Mouse (Mus musculus) kidney, adult 2 months (tissue): Measurements from ENCODE around the gene Rasl10b. TPM values are rescaled to one million over a fixed set of nuclear protein-coding genes. Genes with fewer than 3 reads are reported as not detected.

Experiments
- DNase-seq: peaks from one replicate; pipeline ENCODE4 v3.0.0; 2021
- H3K27ac ChIP-seq: fragments of 200-500 bp; 2 replicates; pipeline ENCODE4 v1.5.1; 2012; ENCODE audit warnings: low read depth, low read length, control low read depth, inconsistent platforms; ENCODE audit not compliant: insufficient read depth
- H3K27me3 ChIP-seq: fragments of 200-500 bp; replicated peaks from 2 replicates; pipeline ENCODE4 v1.6.1; 2012; ENCODE audit warnings: mild to moderate bottlenecking, moderate library complexity, low read length, inconsistent platforms; ENCODE audit not compliant: control insufficient read depth, insufficient read depth
- H3K36me3 ChIP-seq: fragments of 200-500 bp; 2 replicates; pipeline ENCODE4 v1.6.1; 2012; ENCODE audit warnings: mild to moderate bottlenecking, moderate library complexity, low read length, inconsistent platforms; ENCODE audit not compliant: control insufficient read depth, insufficient read depth
- H3K4me1 ChIP-seq: fragments of 200-500 bp; 2 replicates; pipeline ENCODE4 v1.6.1; 2011; ENCODE audit warnings: low read length; ENCODE audit not compliant: control insufficient read depth, insufficient read depth
- H3K4me3 ChIP-seq: fragments of 200-500 bp; 2 replicates; pipeline ENCODE4 v1.5.1; 2011; ENCODE audit warnings: mild to moderate bottlenecking, low read depth, low read length, control low read depth; ENCODE audit not compliant: insufficient read depth
- CTCF ChIP-seq: fragments of 200-500 bp; conservative IDR thresholded peaks from 2 replicates; pipeline ENCODE4 v1.5.1; 2011; ENCODE audit warnings: low read depth, mild to moderate bottlenecking, control low read depth, low read length, moderate library complexity, mixed read lengths; ENCODE audit not compliant: insufficient read depth, insufficient read length
- POLR2A ChIP-seq: fragments of 200-500 bp; IDR thresholded peaks from one replicate; pipeline ENCODE4 v1.6.1; 2011; ENCODE audit warnings: low read depth, low read length, control low read depth
- WGBS: fragments of 180-500 bp; shearing (Covaris S2); methylation state at CpG from one replicate; pipeline ENCODE4 v1.1.7; 2018; 5-methylcytosine and 5-hydroxymethylcytosine counted together
- polyA plus RNA-seq: library from polyadenylated mRNA; depleted of rRNA; stranded (reverse); fragments of >200 nt; gene quantifications from 2 replicates; pipeline ENCODE4 v1.2.3, GENCODE M21; 2012; rRNA removed

Rasl10b gene
- polyA plus RNA-seq, 1 experiment: 1.4 TPM

DNA sequence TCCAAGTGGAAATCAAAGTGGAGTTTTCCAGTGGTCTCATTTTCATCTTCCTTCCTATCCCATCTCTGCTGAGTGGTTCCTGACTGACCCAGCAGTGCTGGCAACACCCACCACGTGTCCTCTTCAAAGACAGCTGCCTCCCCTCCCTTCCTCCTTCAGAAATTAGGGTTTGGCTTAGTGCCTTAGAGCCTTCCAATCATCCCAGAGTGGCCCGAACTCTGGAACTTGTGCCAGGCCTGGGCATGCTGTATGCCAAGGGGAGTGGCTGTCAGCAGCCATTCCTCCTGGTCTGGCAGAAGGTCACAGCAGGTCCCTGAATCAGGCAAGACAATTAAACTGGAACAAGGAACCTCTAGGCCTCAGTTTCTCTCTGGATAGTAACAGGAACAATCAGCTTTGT, 57.0 kb downstream of the Rasl10b start:
- TF ChIP-seq CTCF (no peak), POLR2A (no peak)
- Histone ChIP-seq H3K27ac (peak overlapping the region; percentile 62; the same call in 1 of the 2 replicates), H3K27me3 (no peaks in the 10 kb centered on the region), H3K36me3 (no peaks in the 10 kb centered on the region), H3K4me3 (no peak overlapping the region), H3K4me1 (no peaks in the 10 kb centered on the region)
- 12% methylated on average over 2 of the region's 2 CpGs for WGBS
- peak; percentile 87 for DNase-seq

DNA sequence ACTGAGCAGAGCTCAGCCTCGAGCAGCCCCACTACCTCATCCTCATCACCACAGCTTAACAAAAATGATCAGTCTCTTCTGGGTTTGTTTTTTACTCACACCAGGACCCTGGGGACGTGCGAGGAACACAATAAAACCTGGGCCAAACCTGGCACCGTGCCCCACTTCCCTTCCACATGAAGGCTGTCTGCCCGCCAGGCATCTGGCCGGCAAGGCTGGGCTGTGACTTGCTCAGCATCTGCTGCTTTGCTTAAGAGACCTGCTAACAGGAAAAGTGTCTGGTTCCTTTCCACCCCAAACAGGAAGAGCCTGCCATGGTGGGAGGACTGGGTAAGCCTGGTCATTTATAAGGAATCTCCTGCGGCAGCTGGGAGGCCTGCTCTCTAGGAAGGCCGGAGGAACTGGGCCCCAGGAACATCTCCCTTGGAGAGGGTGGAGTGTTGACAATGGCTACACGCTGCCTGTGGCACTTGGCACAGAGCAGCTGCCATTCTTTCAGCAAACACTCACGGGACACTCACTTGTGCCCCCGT, 58.2 kb downstream of the Rasl10b start:
- H3K4me1 ChIP-seq: peaks cover 3% of the 10 kb centered on the region; the same call in 1 of the 2 replicates
- no peaks in the 10 kb centered on the region for H3K36me3 ChIP-seq
- WGBS: 55% methylated on average over 11 of the region's 11 CpGs
- H3K27me3 ChIP-seq: no peaks in the 10 kb centered on the region
- H3K27ac ChIP-seq: peak overlapping the region; percentile 46
- TF ChIP-seq POLR2A (no peak), CTCF (no peak)
- DNase-seq: peak; percentile 92
- no peak overlapping the region for H3K4me3 ChIP-seq

DNA sequence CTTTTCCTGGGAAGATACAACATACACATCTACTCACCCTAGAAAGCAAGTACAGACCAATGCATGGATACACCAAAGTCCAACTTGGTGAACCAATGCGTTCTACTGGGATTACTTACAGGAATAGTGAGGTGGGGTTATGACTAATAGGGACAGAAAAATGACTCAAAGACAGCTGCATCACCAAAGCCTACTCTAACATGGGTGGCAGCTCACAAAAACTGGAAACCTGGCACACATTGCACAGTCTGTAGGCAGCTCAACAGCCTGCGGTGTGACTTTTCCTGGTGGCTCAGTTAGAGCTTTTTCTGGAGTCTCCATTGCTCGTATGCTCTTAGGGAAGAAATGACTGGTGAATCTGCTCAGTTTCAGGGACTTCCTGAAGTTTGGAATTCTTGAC, 59.8 kb downstream of the Rasl10b start:
- peaks cover 5% of the 10 kb centered on the region; the same call in 1 of the 2 replicates for H3K4me1 ChIP-seq
- no peak for DNase-seq
- WGBS: 96% methylated on average over 3 of the region's 3 CpGs
- no peaks in the 10 kb centered on the region for H3K36me3 ChIP-seq
- no peaks in the 10 kb centered on the region for H3K27me3 ChIP-seq
- no peak overlapping the region for H3K27ac ChIP-seq
- no peak overlapping the region for H3K4me3 ChIP-seq
- no peak for TF ChIP-seq CTCF
- TF ChIP-seq POLR2A: no peak

Other genes starting within 250 kb of the Rasl10b start
- gene Slfn4, start 234.0 kb upstream of the Rasl10b start, polyA plus RNA-seq: 0.10 and 0.30 TPM in 2 replicates
- gene Slfn3, start 217.8 kb upstream of the Rasl10b start, polyA plus RNA-seq: 0.72 TPM in 2 replicates
- 0.03 TPM in 1 of 2 replicates, not detected in the other for gene Slfn14, start 122.4 kb upstream of the Rasl10b start, polyA plus RNA-seq
- 34.9 and 37.4 TPM in 2 replicates for gene Ap2b1, start 110.1 kb upstream of the Rasl10b start, polyA plus RNA-seq
- 11.4 and 11.8 TPM in 2 replicates for gene Pex12, start 106.6 kb upstream of the Rasl10b start, polyA plus RNA-seq
- not detected in 2 replicates for gene Gas2l2, start 20.3 kb downstream of the Rasl10b start, polyA plus RNA-seq
- gene 1700020L24Rik, start 28.5 kb downstream of the Rasl10b start, polyA plus RNA-seq: 0.11 and 0.14 TPM in 2 replicates
- gene Mmp28, start 53.9 kb downstream of the Rasl10b start, polyA plus RNA-seq: 4.3 TPM in 2 replicates
- gene Taf15, start 63.9 kb downstream of the Rasl10b start, polyA plus RNA-seq: 7.2 and 13.8 TPM in 2 replicates
- 0.03 TPM in 1 of 2 replicates, not detected in the other for gene Heatr9, start 113.0 kb downstream of the Rasl10b start, polyA plus RNA-seq
- 11.5 and 70.3 TPM in 2 replicates for gene Ccl5, start 121.4 kb downstream of the Rasl10b start, polyA plus RNA-seq
- 0.92 and 1.7 TPM in 2 replicates for gene Ccl9, start 169.5 kb downstream of the Rasl10b start, polyA plus RNA-seq
- 3.9 and 6.2 TPM in 2 replicates for gene Ccl6, start 183.9 kb downstream of the Rasl10b start, polyA plus RNA-seq
- not detected in 2 replicates for gene Rpl9-ps1, start 236.5 kb downstream of the Rasl10b start, polyA plus RNA-seq
- 1.6 and 1.8 TPM in 2 replicates for gene Ccl3, start 240.2 kb downstream of the Rasl10b start, polyA plus RNA-seq